Mouse (Mus musculus) C2C12 (cell line): ENCODE measurements at regions not wholly inside any gene's neighbourhood (a gene's known extent, or its start where the extent isn't known, plus 50 kb on each side); places are given as distances from the start of the nearest gene placed in this dataset.

ENCODE experiments used
- CEBPB ChIP-seq: IDR thresholded peaks from one replicate; pipeline ENCODE4 v1.6.1; 2011; ENCODE audit warnings: low read depth, mild to moderate bottlenecking, control low read depth, moderate library complexity
- CTCF ChIP-seq: IDR thresholded peaks from one replicate; pipeline ENCODE4 v1.5.1; 2011; ENCODE audit not compliant: control insufficient read depth, insufficient read depth, insufficient read length
- FOSL1 ChIP-seq: IDR thresholded peaks from one replicate; pipeline ENCODE4 v1.8.0; 2011; ENCODE audit warnings: mild to moderate bottlenecking, low read length; ENCODE audit not compliant: poor library complexity, insufficient read depth, severe bottlenecking
- MAX ChIP-seq: IDR thresholded peaks from one replicate; pipeline ENCODE4 v1.6.1; 2011; ENCODE audit warnings: mild to moderate bottlenecking, control low read depth
- MYOG ChIP-seq: IDR thresholded peaks from one replicate; pipeline ENCODE4 v1.6.1; 2011; ENCODE audit not compliant: control insufficient read depth, insufficient read length; ENCODE audit errors: extremely low read depth

DNA sequence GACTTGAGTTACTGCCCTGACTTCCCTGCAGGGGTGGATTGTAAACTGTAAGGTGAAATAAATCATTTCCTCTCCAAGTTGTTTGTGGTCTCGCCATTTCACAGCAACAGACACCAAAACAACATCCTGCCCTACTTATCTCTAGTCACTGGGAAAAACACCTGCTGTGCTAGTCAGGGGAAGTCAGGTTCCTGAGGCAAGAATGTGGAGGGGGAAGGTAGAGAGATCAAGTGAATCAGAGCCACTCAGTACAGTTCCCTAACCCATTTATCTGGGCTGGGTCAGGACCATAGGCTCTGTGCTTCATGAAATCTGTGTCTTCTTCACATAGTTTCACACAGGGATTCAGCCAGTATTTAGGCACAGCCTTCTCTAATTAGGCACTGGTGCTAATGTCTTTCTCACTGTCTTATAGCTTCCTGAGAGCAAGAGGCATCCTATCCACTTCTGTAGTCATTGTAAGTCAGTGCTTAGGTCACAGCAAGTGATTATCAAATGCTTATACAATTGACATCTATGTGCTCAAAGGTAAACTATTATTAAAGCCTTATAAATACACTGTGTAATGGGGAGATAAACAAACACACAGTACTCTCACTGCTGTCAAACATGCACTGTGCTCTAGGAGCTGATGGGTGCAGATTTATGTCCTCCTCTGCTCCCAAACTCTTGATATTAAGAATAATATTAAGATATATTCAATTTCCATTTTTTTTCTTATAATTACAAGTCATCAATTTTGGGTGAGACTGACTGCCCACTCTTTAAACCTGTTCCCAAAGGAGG lies 487.4 kb upstream of the Marcks start:
- TF ChIP-seq CTCF, result no peak
- no peak for TF ChIP-seq MAX
- no peak for TF ChIP-seq FOSL1
- TF ChIP-seq MYOG, result no peak
- no peak for TF ChIP-seq CEBPB
